Mouse (Mus musculus) lung, postnatal 0 days (tissue): ENCODE measurements around the gene Bcl2l11. TPM values are rescaled to one million over a fixed set of nuclear protein-coding genes. Genes with fewer than 3 reads are reported as not detected.
A peak's percentile ranks its signal among the peaks of the same experiment; 100 is the strongest.

Source experiments
- ATAC-seq: fragments of 200-750 bp; cut with Nextera tagmentation; 2 replicates; pipeline ENCODE4 v1.8.0; 2017; ENCODE audit warnings: moderate library complexity
- DNase-seq: peaks from one replicate; pipeline ENCODE4 v3.0.0-alpha.2; 2016; ENCODE audit warnings: low spot score
- H3K27ac ChIP-seq: fragments of 300-500 bp; sonication (generic); 2 replicates; pipeline ENCODE4 v1.5.1; 2014; ENCODE audit warnings: antibody characterized with exemption, mild to moderate bottlenecking, low read length, mixed read lengths
- H3K27me3 ChIP-seq: fragments of 300-500 bp; sonication (generic); replicated peaks from 2 replicates; pipeline ENCODE4 v1.6.1; 2014; ENCODE audit warnings: low read length, mixed read lengths; ENCODE audit not compliant: insufficient read depth
- H3K36me3 ChIP-seq: fragments of 300-500 bp; sonication (generic); 2 replicates; pipeline ENCODE4 v1.6.1; 2014; ENCODE audit warnings: low read length, mixed read lengths; ENCODE audit not compliant: insufficient read depth
- H3K4me1 ChIP-seq: fragments of 300-500 bp; sonication (generic); 2 replicates; pipeline ENCODE4 v1.6.1; 2014; ENCODE audit warnings: antibody characterized with exemption, low read depth, low read length, mixed read lengths; ENCODE audit not compliant: insufficient read depth
- H3K4me2 ChIP-seq: fragments of 300-500 bp; sonication (generic); replicated peaks from 2 replicates; pipeline ENCODE4 v1.6.1; 2014; ENCODE audit warnings: low read depth, mild to moderate bottlenecking, low read length, moderate library complexity, mixed read lengths
- H3K4me3 ChIP-seq: fragments of 300-500 bp; sonication (generic); 2 replicates; pipeline ENCODE4 v1.5.1; 2014; ENCODE audit warnings: low read depth, low read length
- H3K9ac ChIP-seq: fragments of 300-500 bp; sonication (generic); replicated peaks from 2 replicates; pipeline ENCODE4 v1.6.1; 2014; ENCODE audit warnings: low read depth, mild to moderate bottlenecking
- H3K9me3 ChIP-seq: fragments of 300-500 bp; sonication (generic); 2 replicates; pipeline ENCODE4 v1.6.1; 2016; ENCODE audit warnings: low read length, mixed read lengths
- CTCF ChIP-seq: IDR thresholded peaks from 2 replicates; pipeline ENCODE4 v1.5.1; 2016; ENCODE audit warnings: antibody characterized with exemption, mild to moderate bottlenecking
- EP300 ChIP-seq: IDR thresholded peaks from 2 replicates; pipeline ENCODE4 v1.6.1; 2016; ENCODE audit warnings: antibody characterized with exemption, mild to moderate bottlenecking, control low read depth
- WGBS: fragments of 180-500 bp; shearing (Covaris S2); extraction: QIAGEN DNeasy Blood & Tissue Kit; methylation state at CpG from one replicate; pipeline ENCODE4 v1.1.7; 2014; 5-methylcytosine and 5-hydroxymethylcytosine counted together
- polyA plus RNA-seq: library from polyadenylated mRNA; unstranded; fragments of >200 nt; fragmentation: Nextera tagmentation; extraction: Ambion mirVana; gene quantifications from 2 replicates; pipeline ENCODE4 v1.2.1, GENCODE M21; 2015

The Bcl2l11 gene
- polyA plus RNA-seq, 1 experiment from 2014 or later: 18.5 TPM

DNA sequence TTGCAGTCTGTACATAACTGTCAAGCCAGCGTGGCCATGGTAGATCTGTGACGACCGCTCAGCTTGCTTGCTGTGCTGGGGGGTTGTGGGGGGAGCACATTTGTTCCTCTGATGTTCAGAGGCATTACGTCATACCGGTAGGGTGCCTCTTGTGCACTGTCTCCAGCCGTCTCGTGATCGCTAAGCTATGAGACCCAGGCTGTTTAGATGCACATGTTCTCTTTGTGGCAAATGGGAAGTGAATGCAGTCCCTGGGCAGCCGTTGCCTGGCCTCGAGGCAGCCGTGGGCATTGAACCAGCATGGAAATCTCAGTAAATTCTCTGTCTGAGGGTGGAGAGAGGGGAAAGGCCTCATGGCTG is 27.7 kb downstream of the Bcl2l11 start:
- peaks cover 23% of the 10 kb centered on the region for H3K4me1 ChIP-seq
- no peaks in the 10 kb centered on the region for H3K9me3 ChIP-seq
- H3K27ac ChIP-seq: peak overlapping the region; percentile 7; the same call in 1 of the 2 replicates
- ATAC-seq (peak; percentile 33), DNase-seq (no peak)
- H3K9ac ChIP-seq: no peak overlapping the region
- 61% methylated on average over 11 of the region's 11 CpGs for WGBS
- H3K36me3 ChIP-seq: peaks cover 8% of the 10 kb centered on the region; the same call in 1 of the 2 replicates
- H3K27me3 ChIP-seq: no peaks in the 10 kb centered on the region
- no peak for TF ChIP-seq EP300
- TF ChIP-seq CTCF: no peak
- no peak overlapping the region for H3K4me3 ChIP-seq
- H3K4me2 ChIP-seq: no peak overlapping the region

DNA sequence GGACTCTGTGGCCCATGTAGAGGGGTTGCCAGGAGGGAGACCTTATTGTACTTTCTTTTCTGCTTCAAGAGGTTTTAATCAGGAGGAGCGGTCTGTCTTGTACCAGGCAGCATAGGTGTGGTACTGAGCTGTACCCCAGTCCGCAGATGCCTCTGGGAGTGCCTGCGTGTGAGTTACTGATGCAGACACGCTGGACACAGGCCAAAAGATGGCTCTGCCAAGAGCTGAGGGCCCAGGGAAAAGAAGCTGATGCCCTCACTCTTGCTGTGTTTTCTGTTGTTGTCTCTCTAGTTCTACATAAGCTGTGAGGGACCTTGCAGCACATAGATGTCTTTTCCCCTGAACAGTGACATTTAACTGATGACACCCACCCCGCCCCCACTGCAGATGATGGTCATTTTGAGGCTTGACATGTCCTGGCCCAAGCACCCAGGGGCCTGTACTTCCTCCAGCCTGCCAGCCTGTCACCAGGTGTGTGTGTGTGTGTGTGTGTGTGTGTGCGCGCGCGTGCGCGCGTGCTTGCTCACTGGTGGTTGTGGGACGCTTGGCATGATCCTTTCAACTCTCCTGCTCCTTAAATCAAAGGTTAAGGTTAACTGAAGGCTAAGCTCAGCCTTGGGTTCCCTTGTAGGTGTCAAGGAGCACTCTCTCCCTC is 29.7 kb downstream of the Bcl2l11 start:
- no peak overlapping the region for H3K4me3 ChIP-seq
- no peaks in the 10 kb centered on the region for H3K36me3 ChIP-seq
- H3K27ac ChIP-seq: no peak overlapping the region
- no peak overlapping the region for H3K9ac ChIP-seq
- no peak overlapping the region for H3K4me2 ChIP-seq
- 81% methylated on average over 13 of the region's 13 CpGs for WGBS
- H3K4me1 ChIP-seq: peaks cover 30% of the 10 kb centered on the region
- H3K27me3 ChIP-seq: no peaks in the 10 kb centered on the region
- ATAC-seq (no peak), DNase-seq (no peak)
- no peaks in the 10 kb centered on the region for H3K9me3 ChIP-seq
- TF ChIP-seq CTCF (no peak), EP300 (no peak)

- Histone ChIP-seq H3K27me3 (no peaks in the 10 kb centered on the region), H3K27ac (no peak overlapping the region), H3K9me3 (no peaks in the 10 kb centered on the region), H3K9ac (no peak overlapping the region), H3K4me2 (no peak overlapping the region), H3K4me3 (no peak overlapping the region), H3K4me1 (peaks cover 30% of the 10 kb centered on the region), H3K36me3 (no peaks in the 10 kb centered on the region)
- DNase-seq (no peak), ATAC-seq (no peak)
- WGBS: 65% methylated on average over 5 of the region's 5 CpGs
- TF ChIP-seq EP300: no peak
- no peak for TF ChIP-seq CTCF
These were observed 30.2 kb downstream of the Bcl2l11 start for GRCm38 (mm10) chr2:128156067-128156462.

DNA sequence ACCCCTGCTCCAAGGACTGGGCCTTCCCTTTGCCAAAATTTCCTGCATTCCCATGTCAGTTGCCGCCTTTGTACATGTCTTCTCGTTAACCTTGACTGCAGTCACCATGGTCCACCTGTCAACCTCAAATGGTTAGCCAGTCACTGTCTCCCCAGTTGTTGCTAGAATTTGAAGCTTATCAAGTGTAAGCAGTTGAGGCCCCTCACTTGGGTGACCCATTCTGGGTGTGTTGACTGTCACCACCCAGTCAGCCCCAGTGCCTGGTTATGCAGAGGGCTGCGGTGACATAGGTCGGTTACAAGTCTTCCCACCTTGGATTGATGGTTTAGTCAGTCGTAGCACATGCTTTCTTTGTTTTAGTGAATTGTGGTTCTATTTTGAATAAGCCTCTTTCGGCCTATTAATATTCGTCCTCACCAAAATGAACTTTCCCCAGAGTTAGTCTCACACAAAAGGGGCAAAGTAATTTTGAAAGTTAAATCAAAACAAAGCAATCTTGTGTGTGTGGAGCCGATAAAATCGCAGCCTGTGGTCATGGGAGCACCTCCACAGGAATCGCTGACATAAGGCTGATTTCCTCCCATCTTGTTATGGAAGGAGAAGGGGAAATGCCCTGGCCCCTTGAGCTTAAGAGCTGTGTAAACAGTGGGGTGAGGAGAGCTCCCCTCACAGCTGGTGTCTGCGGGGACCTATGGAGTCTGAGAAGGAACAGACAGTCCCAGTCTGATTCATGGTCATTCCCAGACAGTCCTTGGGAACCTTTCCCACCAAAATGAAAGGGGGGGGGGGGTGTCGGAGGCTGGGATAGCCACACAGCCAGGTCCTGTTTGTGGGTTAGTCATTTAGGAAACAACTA is 30.9 kb downstream of the Bcl2l11 start:
- Histone ChIP-seq H3K4me3 (no peak overlapping the region), H3K27ac (no peak overlapping the region), H3K4me1 (peaks cover 30% of the 10 kb centered on the region), H3K9ac (no peak overlapping the region), H3K9me3 (no peaks in the 10 kb centered on the region), H3K4me2 (no peak overlapping the region), H3K36me3 (no peaks in the 10 kb centered on the region), H3K27me3 (no peaks in the 10 kb centered on the region)
- WGBS: 35% methylated on average over 11 of the region's 12 CpGs
- DNase-seq (peak; percentile 57), ATAC-seq (peak; percentile 68)
- no peak for TF ChIP-seq CTCF
- TF ChIP-seq EP300: peak; percentile 51

GRCm38 (mm10) chr2:128158734-128159410 is 33.0 kb downstream of the Bcl2l11 start:
- TF ChIP-seq CTCF (no peak), EP300 (peak; percentile 56)
- DNase-seq (peak; percentile 60), ATAC-seq (peak; percentile 35)
- peak overlapping the region; percentile 43; the same call in 1 of the 2 replicates for H3K27ac ChIP-seq
- no peak overlapping the region for H3K9ac ChIP-seq
- H3K4me1 ChIP-seq: peaks cover 28% of the 10 kb centered on the region
- 26% methylated on average over 17 of the region's 17 CpGs for WGBS
- no peaks in the 10 kb centered on the region for H3K27me3 ChIP-seq
- no peaks in the 10 kb centered on the region for H3K36me3 ChIP-seq
- no peak overlapping the region for H3K4me3 ChIP-seq
- no peaks in the 10 kb centered on the region for H3K9me3 ChIP-seq
- no peak overlapping the region; the same call in 1 of the 2 replicates for H3K4me2 ChIP-seq

- WGBS: 38% methylated on average over 7 of the region's 7 CpGs
- peak; percentile 44 for DNase-seq
- TF ChIP-seq CTCF: peak; percentile 33
- TF ChIP-seq EP300: no peak
- Histone ChIP-seq H3K27me3 (no peaks in the 10 kb centered on the region), H3K36me3 (no peaks in the 10 kb centered on the region), H3K4me2 (no peak overlapping the region), H3K27ac (0 out of 2 replicates have a peak overlapping the region, but pooled peaks have one; percentile 43), H3K9ac (no peak overlapping the region), H3K4me1 (peaks cover 28% of the 10 kb centered on the region), H3K4me3 (no peak overlapping the region), H3K9me3 (no peaks in the 10 kb centered on the region)
- no peak for ATAC-seq
These were observed 33.8 kb downstream of the Bcl2l11 start for GRCm38 (mm10) chr2:128159619-128160125.
